Mouse (Mus musculus) embryonic facial prominence, embryonic 12.5 days (tissue): ENCODE results near the gene Gm45837. TPM values are rescaled to one million over a fixed set of nuclear protein-coding genes. Genes with fewer than 3 reads are reported as not detected.

ENCODE experiments used
- microRNA counts: library from miRNA; unstranded; fragments of <30 nt; microRNA quantifications from one replicate; lab custom pipeline; 2017
- microRNA-seq: library from miRNA; unstranded; fragments of <30 nt; microRNA quantifications from one replicate; pipeline ENCODE4, GENCODE M21; 2017
- polyA plus RNA-seq: library from polyadenylated mRNA; unstranded; fragments of >200 nt; fragmentation: Nextera tagmentation; extraction: Ambion mirVana; gene quantifications from 2 replicates; pipeline ENCODE4 v1.2.1, GENCODE M21; 2016

Gm45837 gene
- polyA plus RNA-seq, 1 experiment from 2014 or later = not detected

MicroRNAs encoded within 50 kb of the gene (microRNA counts, 519-probe panel; counts per million panel counts)
- microRNA mmu-miR-139-3p (lab: Ali Mortazavi, UCI) = 460 counts per million, percentile 65 among the panel's probes with 10 or more counts
- 460 counts per million, percentile 65 among the panel's probes with 10 or more counts for microRNA mmu-miR-139-5p (lab: Ali Mortazavi, UCI)

Small RNA genes within 50 kb of the gene (microRNA-seq; reads per million reads assigned to microRNA genes)
- gene Mir139 = 2,972 reads per million, percentile 85 among the genes with 10 or more reads in this experiment

Other genes with a start within 250 kb of the Gm45837 start
- 16.9 and 18.1 TPM in 2 replicates for gene Atg16l2, start 108.6 kb upstream of the Gm45837 start, polyA plus RNA-seq
- 19.4 and 20.6 TPM in 2 replicates for gene Stard10, start 93.8 kb upstream of the Gm45837 start, polyA plus RNA-seq
- gene Arap1, start 62.8 kb upstream of the Gm45837 start, polyA plus RNA-seq = 23.9 and 29.7 TPM in 2 replicates
- gene Pde2a, start 10.8 kb downstream of the Gm45837 start, polyA plus RNA-seq = 20.4 and 21.3 TPM in 2 replicates
- not detected in 2 replicates for gene Art2b, start 174.7 kb downstream of the Gm45837 start, polyA plus RNA-seq